Mouse (Mus musculus) stomach, embryonic 14.5 days (tissue): ENCODE measurements at regions not wholly inside any gene's neighbourhood (a gene's known extent, or its start where the extent isn't known, plus 50 kb on each side); places are given as distances from the start of the nearest gene placed in this dataset.

Experiments
- ATAC-seq: fragments of 200-750 bp; cut with Nextera tagmentation; 2 replicates; pipeline ENCODE4 v1.8.0; 2017; ENCODE audit warnings: low read depth, moderate TSS enrichment; ENCODE audit not compliant: insufficient number of reproducible peaks, insufficient read depth, low FRiP score
- H3K27ac ChIP-seq: fragments of 300-500 bp; sonication (generic); 2 replicates; pipeline ENCODE4 v1.5.1; 2014; ENCODE audit warnings: mild to moderate bottlenecking, low read length, moderate library complexity, mixed read lengths
- H3K27me3 ChIP-seq: fragments of 300-500 bp; sonication (generic); 2 replicates; pipeline ENCODE4 v1.6.1; 2014; ENCODE audit warnings: low read length, control low read depth, mixed read lengths; ENCODE audit not compliant: control insufficient read depth, insufficient read depth
- H3K36me3 ChIP-seq: fragments of 300-500 bp; sonication (generic); 2 replicates; pipeline ENCODE4 v1.6.1; 2014; ENCODE audit warnings: mild to moderate bottlenecking, control low read depth, low read length, moderate library complexity, mixed read lengths; ENCODE audit not compliant: control insufficient read depth, insufficient read depth
- H3K4me1 ChIP-seq: fragments of 300-500 bp; sonication (generic); 2 replicates; pipeline ENCODE4 v1.6.1; 2014; ENCODE audit warnings: low read length, control low read depth, mixed read lengths; ENCODE audit not compliant: control insufficient read depth, insufficient read depth
- H3K4me2 ChIP-seq: fragments of 300-500 bp; sonication (generic); replicated peaks from 2 replicates; pipeline ENCODE4 v1.6.1; 2014; ENCODE audit warnings: low read depth, low read length, control low read depth
- H3K4me3 ChIP-seq: fragments of 300-500 bp; sonication (generic); 2 replicates; pipeline ENCODE4 v1.5.1; 2014; ENCODE audit warnings: low read depth, low read length, control low read depth
- H3K9ac ChIP-seq: fragments of 300-500 bp; sonication (generic); replicated peaks from 2 replicates; pipeline ENCODE4 v1.6.1; 2014; ENCODE audit warnings: low read depth, mild to moderate bottlenecking, control low read depth, low read length, moderate library complexity, mixed read lengths
- H3K9me3 ChIP-seq: fragments of 300-500 bp; sonication (generic); 2 replicates; pipeline ENCODE4 v1.6.1; 2016; ENCODE audit warnings: low read depth, low read length, control low read depth; ENCODE audit not compliant: control insufficient read depth
- WGBS: fragments of 180-500 bp; shearing (Covaris S2); extraction: QIAGEN DNeasy Blood & Tissue Kit; methylation state at CpG from one replicate; pipeline ENCODE4 v1.1.7; 2014; 5-methylcytosine and 5-hydroxymethylcytosine counted together

DNA sequence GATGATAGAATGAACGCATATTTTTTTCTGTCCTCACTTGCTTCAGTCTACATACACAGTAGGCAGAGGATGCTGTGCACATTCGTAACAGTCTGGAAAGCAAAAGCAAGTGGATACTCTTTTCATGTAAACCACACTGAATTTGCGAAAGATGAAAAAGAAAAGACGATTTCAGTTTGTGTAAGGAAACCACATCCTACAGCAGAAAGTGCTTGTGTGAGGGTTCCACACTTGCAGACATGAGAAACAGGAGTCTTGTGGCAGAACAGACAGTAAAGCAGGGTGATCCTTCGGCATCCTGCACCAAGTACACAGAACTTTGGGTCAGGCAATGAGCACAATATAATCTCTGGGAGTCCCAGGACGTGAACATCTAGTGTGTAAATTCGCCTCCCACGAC lies 223.2 kb downstream of the Pmp22 start:
- Histone ChIP-seq H3K27ac (no peak overlapping the region), H3K4me3 (no peak overlapping the region), H3K4me2 (no peak overlapping the region), H3K36me3 (no peaks in the 10 kb centered on the region), H3K27me3 (no peaks in the 10 kb centered on the region), H3K9ac (no peak overlapping the region), H3K4me1 (no peaks in the 10 kb centered on the region), H3K9me3 (no peaks in the 10 kb centered on the region)
- no peak for ATAC-seq
- WGBS = 84% methylated on average over 8 of the region's 8 CpGs

DNA sequence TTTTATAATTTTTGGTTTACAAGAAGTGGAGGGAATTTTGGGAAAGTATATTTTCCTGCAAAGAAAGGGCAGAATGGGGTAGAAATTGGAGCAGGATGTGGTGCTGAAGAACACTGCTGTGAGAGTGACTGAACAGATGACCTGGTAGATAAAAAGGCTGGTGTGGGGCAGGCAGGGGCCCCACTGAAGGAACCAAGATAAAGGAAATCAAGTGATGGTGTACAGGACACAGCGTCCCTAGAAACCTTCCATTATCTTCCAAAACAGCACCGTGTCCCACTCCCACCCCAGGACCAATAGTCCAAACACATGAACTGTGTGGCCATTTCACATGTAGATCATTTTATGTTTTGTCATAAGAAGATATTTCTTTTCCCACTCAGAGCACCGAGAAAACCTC lies 224.2 kb downstream of the Pmp22 start:
- 57% methylated on average over 3 of the region's 3 CpGs for WGBS
- Histone ChIP-seq H3K4me1 (no peaks in the 10 kb centered on the region), H3K36me3 (no peaks in the 10 kb centered on the region), H3K9me3 (no peaks in the 10 kb centered on the region), H3K4me2 (no peak overlapping the region), H3K9ac (no peak overlapping the region), H3K27me3 (no peaks in the 10 kb centered on the region), H3K27ac (no peak overlapping the region), H3K4me3 (no peak overlapping the region)
- ATAC-seq = no peak

DNA sequence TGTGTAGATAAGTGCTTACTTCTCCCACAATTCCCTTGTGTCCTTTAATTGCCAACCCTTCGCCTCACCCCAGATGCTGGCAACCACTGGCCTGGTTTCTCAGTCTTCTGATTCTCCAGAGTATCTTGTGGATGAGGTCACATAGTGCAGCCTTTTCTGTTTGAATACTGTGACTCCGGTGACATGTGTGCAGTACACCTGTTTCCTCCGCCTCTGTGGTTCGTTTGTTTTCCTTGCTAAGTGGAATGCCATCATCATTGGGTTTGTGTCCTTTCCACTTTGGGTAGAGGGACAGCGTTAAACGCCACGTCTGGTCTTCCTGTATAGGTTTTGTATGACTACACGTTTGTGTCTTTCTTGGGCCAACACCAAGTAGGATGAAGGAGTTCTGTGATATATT lies 224.9 kb downstream of the Pmp22 start:
- Histone ChIP-seq H3K4me1 (no peaks in the 10 kb centered on the region), H3K27ac (no peak overlapping the region), H3K36me3 (no peaks in the 10 kb centered on the region), H3K9me3 (no peaks in the 10 kb centered on the region), H3K4me3 (no peak overlapping the region), H3K27me3 (no peaks in the 10 kb centered on the region), H3K4me2 (no peak overlapping the region), H3K9ac (no peak overlapping the region)
- WGBS = 84% methylated on average over 8 of the region's 8 CpGs
- ATAC-seq = no peak

DNA sequence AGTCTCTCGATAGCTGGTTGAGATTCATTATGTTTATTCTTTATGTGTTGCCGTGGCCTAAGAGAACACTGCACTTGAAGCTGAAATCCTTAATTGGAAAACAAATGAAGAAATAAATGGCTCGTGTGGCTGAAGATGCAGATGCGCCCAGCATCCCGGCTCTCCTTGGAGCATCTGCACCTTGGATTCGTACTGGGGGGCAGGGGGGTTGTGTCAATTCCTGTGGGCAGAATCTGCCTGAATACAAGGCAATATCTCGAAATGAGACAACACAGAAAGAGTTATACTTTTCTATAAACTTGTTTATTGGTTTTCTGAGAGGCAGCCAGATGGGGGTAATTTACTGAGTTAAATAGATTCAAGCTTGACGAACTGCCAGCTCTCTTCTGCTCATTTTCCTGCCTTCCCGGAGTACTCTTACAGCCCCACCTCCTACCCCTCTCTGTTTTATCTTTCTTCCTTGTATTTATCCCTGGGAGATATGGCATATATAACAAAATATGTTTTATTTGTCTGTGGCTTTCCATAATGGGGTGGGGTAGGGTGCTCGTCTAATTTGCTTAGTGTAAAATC lies 229.1 kb downstream of the Pmp22 start:
- no peak overlapping the region for H3K4me2 ChIP-seq
- no peak overlapping the region for H3K27ac ChIP-seq
- WGBS = 76% methylated on average over 10 of the region's 10 CpGs
- no peak overlapping the region for H3K4me3 ChIP-seq
- ATAC-seq = no peak
- no peaks in the 10 kb centered on the region for H3K36me3 ChIP-seq
- no peaks in the 10 kb centered on the region for H3K4me1 ChIP-seq
- H3K9me3 ChIP-seq = no peaks in the 10 kb centered on the region
- H3K9ac ChIP-seq = no peak overlapping the region
- no peaks in the 10 kb centered on the region for H3K27me3 ChIP-seq

DNA sequence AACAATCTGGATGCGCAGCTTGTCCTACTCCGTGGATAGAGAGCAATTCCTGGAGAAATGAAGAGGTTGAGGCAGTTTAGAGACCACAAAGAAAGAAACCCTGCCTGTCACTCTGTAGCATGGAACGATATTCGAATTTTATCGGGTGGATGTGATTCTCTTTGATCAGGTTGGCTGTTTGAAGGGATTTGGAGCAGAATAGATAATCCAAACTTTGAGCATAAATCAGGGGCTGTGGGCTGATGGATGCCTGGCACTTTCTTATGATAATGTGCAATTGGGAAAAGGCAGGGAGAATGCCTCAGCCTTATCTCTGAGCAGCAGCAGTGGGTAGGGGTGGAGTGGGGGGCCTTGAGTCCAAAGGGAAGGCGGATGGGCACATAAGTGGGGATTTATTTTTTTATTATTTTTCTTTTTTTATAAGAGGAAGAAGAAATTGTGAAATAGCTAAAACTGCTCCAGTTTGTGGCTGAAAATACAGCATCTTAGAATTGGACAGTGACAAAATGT lies 239.0 kb downstream of the Pmp22 start:
- Histone ChIP-seq H3K9ac (no peak overlapping the region), H3K4me3 (no peak overlapping the region), H3K36me3 (no peaks in the 10 kb centered on the region), H3K27me3 (no peaks in the 10 kb centered on the region), H3K27ac (no peak overlapping the region), H3K4me1 (no peaks in the 10 kb centered on the region), H3K9me3 (no peaks in the 10 kb centered on the region), H3K4me2 (no peak overlapping the region)
- 88% methylated on average over 6 of the region's 6 CpGs for WGBS
- no peak for ATAC-seq

DNA sequence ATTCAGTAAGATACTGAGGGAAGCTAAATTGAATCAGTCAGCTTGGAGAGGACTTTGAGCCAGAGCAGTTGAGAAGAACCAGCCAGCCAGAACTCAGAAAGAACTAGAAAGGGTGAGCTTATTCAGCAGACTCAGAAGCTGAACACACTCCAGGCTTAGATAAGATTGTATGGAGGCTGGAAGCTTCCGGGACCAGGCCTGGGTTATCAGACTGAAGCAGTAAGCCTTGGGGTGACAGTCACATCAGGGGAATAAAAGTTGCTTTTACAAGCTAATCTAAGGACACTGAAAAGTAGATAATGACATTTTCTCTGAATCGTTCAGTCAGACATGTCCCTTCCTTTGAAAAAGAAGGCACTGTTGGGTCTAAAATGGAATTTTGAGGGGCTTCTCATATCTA lies 240.7 kb downstream of the Pmp22 start:
- 87% methylated on average over 2 of the region's 2 CpGs for WGBS
- Histone ChIP-seq H3K27me3 (no peaks in the 10 kb centered on the region), H3K36me3 (no peaks in the 10 kb centered on the region), H3K4me1 (no peaks in the 10 kb centered on the region), H3K9ac (no peak overlapping the region), H3K4me2 (no peak overlapping the region), H3K9me3 (no peaks in the 10 kb centered on the region), H3K4me3 (no peak overlapping the region), H3K27ac (no peak overlapping the region)
- ATAC-seq = no peak

DNA sequence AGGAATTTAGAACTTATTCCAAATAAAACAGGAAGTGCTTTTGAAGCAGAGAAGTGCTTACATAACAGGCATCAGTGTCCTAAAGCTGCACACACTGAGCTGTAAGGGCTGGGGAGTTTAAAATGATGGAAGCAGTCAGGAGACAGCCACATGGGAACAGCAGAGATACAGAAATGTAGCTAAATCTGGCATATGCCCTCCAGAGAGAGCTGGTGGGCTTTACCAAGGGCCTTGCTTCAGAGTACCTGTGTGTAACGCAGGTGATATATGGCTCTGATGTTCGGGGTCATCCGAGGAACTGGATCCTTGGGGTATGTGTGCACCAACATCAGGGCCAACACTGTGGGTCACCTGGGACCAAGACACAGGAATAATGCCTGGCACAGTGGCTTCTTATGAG lies 247.5 kb downstream of the Pmp22 start:
- no peak overlapping the region for H3K4me3 ChIP-seq
- 92% methylated on average over 3 of the region's 3 CpGs for WGBS

DNA sequence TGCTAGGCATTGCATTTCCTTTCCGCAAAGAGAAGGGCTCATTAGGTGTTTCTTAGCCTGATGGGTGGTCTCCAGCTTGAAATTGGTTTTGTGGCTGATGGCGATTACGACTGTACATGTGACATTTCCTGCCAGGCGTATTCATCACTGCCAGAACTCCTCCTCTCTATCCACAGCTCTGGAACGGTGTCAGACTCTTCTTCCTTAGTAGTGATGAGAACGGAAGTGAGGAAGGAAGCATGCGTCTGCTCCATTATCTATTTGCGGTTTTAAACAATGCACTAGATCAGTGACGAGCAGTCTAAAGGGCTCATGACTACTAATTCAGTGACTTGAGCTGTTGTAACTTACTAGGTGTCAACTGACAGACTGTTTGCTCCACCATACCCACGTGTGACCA lies 248.2 kb downstream of the Pmp22 start:
- Histone ChIP-seq H3K36me3 (no peaks in the 10 kb centered on the region), H3K4me1 (no peaks in the 10 kb centered on the region), H3K4me3 (no peak overlapping the region), H3K9me3 (no peaks in the 10 kb centered on the region), H3K4me2 (no peak overlapping the region), H3K27me3 (no peaks in the 10 kb centered on the region), H3K27ac (no peak overlapping the region), H3K9ac (no peak overlapping the region)
- WGBS = 65% methylated on average over 10 of the region's 10 CpGs
- no peak for ATAC-seq

More for the DNA sequence above, 247.5 kb downstream of the Pmp22 start:
- ATAC-seq = no peak
- H3K9me3 ChIP-seq = no peaks in the 10 kb centered on the region
- no peaks in the 10 kb centered on the region for H3K27me3 ChIP-seq
- no peak overlapping the region for H3K27ac ChIP-seq
- H3K9ac ChIP-seq = no peak overlapping the region
- H3K4me2 ChIP-seq = no peak overlapping the region
- H3K36me3 ChIP-seq = no peaks in the 10 kb centered on the region
- H3K4me1 ChIP-seq = no peaks in the 10 kb centered on the region

DNA sequence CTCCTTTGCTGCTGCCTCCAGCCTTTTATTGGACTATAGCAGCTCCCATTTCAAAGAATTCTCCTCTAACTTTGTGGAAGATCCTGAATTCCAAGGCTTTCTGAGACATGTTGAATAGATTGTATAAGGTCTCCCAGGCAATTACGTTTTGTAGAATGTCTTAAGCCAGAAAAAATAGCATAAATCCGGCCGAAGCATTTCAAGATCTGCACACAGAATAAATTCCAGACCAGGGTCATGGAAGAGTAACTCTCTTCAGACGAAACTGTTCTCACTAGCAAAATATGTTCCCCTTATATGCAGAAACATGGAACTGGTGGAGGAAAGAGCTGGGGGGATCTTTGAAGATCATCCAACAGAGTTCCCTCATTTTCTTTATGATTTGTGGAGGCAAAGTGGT lies 259.5 kb downstream of the Pmp22 start:
- no peak for ATAC-seq
- Histone ChIP-seq H3K4me3 (no peak overlapping the region), H3K27ac (no peak overlapping the region), H3K9ac (no peak overlapping the region), H3K4me1 (no peaks in the 10 kb centered on the region), H3K4me2 (no peak overlapping the region), H3K36me3 (no peaks in the 10 kb centered on the region), H3K27me3 (no peaks in the 10 kb centered on the region), H3K9me3 (no peaks in the 10 kb centered on the region)
- WGBS = 68% methylated on average over 4 of the region's 4 CpGs
